Mouse (Mus musculus) hindbrain, embryonic 15.5 days (tissue): ENCODE data around the gene Gm49425. TPM values are rescaled to one million over a fixed set of nuclear protein-coding genes. Genes with fewer than 3 reads are reported as not detected.
A peak's percentile ranks its signal among the peaks of the same experiment; 100 is the strongest.
"Not testable (repeated sequence)": the region's sequence is repeated elsewhere in the genome, so short reads cannot be mapped to it uniquely, and the experiment has no call there.

Source experiments
- ATAC-seq: fragments of 200-750 bp; cut with Nextera tagmentation; 2 replicates; pipeline ENCODE4 v1.8.0; 2017; ENCODE audit warnings: low read depth, moderate number of reproducible peaks, moderate TSS enrichment; ENCODE audit not compliant: low FRiP score
- H3K27ac ChIP-seq: fragments of 300-500 bp; sonication (generic); replicated peaks from 2 replicates; pipeline ENCODE4 v1.5.1; 2015; ENCODE audit warnings: mild to moderate bottlenecking, inconsistent platforms
- H3K27me3 ChIP-seq: fragments of 300-500 bp; sonication (generic); 2 replicates; pipeline ENCODE4 v1.6.1; 2015; ENCODE audit warnings: control low read depth, inconsistent platforms
- H3K36me3 ChIP-seq: fragments of 300-500 bp; sonication (generic); 2 replicates; pipeline ENCODE4 v1.6.1; 2015; ENCODE audit warnings: control low read depth, inconsistent platforms
- H3K4me1 ChIP-seq: fragments of 300-500 bp; sonication (generic); replicated peaks from 2 replicates; pipeline ENCODE4 v1.6.1; 2015; ENCODE audit warnings: control low read depth, inconsistent platforms
- H3K4me2 ChIP-seq: fragments of 300-500 bp; sonication (generic); 2 replicates; pipeline ENCODE4 v1.6.1; 2015; ENCODE audit warnings: moderate library complexity, mild to moderate bottlenecking, inconsistent platforms
- H3K4me3 ChIP-seq: fragments of 300-500 bp; sonication (generic); 2 replicates; pipeline ENCODE4 v1.5.1; 2015; ENCODE audit warnings: mild to moderate bottlenecking, inconsistent platforms
- H3K9ac ChIP-seq: fragments of 300-500 bp; sonication (generic); 2 replicates; pipeline ENCODE4 v1.6.1; 2015; ENCODE audit warnings: inconsistent platforms
- H3K9me3 ChIP-seq: fragments of 300-500 bp; sonication (generic); 2 replicates; pipeline ENCODE4 v1.6.1; 2016; ENCODE audit warnings: control low read depth, inconsistent platforms
- WGBS: fragments of 180-500 bp; shearing (Covaris S2); methylation state at CpG from one replicate; pipeline ENCODE4 v1.1.7; 2015; 5-methylcytosine and 5-hydroxymethylcytosine counted together
- polyA plus RNA-seq: library from polyadenylated mRNA; unstranded; fragments of >200 nt; fragmentation: Nextera tagmentation; extraction: Ambion mirVana; gene quantifications from 2 replicates; pipeline ENCODE4 v1.2.1, GENCODE M21; 2015

The Gm49425 gene
- not detected in 2 replicates for polyA plus RNA-seq

- not testable (repeated sequence) for H3K27me3 ChIP-seq, H3K4me2 ChIP-seq, H3K9me3 ChIP-seq, H3K4me3 ChIP-seq, H3K9ac ChIP-seq, H3K4me1 ChIP-seq, H3K36me3 ChIP-seq, H3K27ac ChIP-seq, ATAC-seq
- 81% methylated on average over 2 of the region's 2 CpGs for WGBS
Observed at GRCm38 (mm10) chr15:101517161-101517560, at the start of gene Gm49425. Gene Gm49425 (minus strand): TSS chr15:101517261.

- no peak within 1 kb of the TSS for H3K27ac ChIP-seq
- no peaks in the 10 kb centered on the region for H3K4me1 ChIP-seq
- H3K9me3 ChIP-seq = no peaks in the 10 kb centered on the region
- H3K27me3 ChIP-seq = no peaks in the 10 kb centered on the region
- WGBS = 76% methylated on average over 5 of the region's 5 CpGs
- H3K36me3 ChIP-seq = no peaks in the 10 kb centered on the region
- no peak for ATAC-seq
- H3K9ac ChIP-seq = no peak within 1 kb of the TSS
- H3K4me2 ChIP-seq = no peak within 1 kb of the TSS
- H3K4me3 ChIP-seq = no peak within 1 kb of the TSS
Observed at GRCm38 (mm10) chr15:101562850-101563249, 45.8 kb upstream of the Gm49425 start, which contains the start of gene Krt90. Gene Krt90 (minus strand): TSS chr15:101562950.

GRCm38 (mm10) chr15:101558034-101558646, 41.1 kb upstream of the Gm49425 start:
- 4% methylated on average over 7 of the region's 7 CpGs for WGBS
- no peak for ATAC-seq

GRCm38 (mm10) chr15:101553169-101553568, 36.1 kb upstream of the Gm49425 start:
- Histone ChIP-seq H3K36me3 (no peaks in the 10 kb centered on the region), H3K4me2 (peak overlapping the region; percentile 48), H3K9me3 (no peaks in the 10 kb centered on the region), H3K27me3 (no peaks in the 10 kb centered on the region), H3K27ac (no peak overlapping the region), H3K9ac (no peak overlapping the region), H3K4me3 (peak overlapping the region; percentile 11; the same call in 1 of the 2 replicates), H3K4me1 (peaks cover 9% of the 10 kb centered on the region)
- WGBS = under 1% methylated on average over 11 of the region's 11 CpGs
- peak; percentile 80 for ATAC-seq

More at GRCm38 (mm10) chr15:101558034-101558646, 41.1 kb upstream of the Gm49425 start:
- Histone ChIP-seq H3K27ac (no peak overlapping the region), H3K36me3 (no peaks in the 10 kb centered on the region), H3K4me3 (no peak overlapping the region), H3K4me2 (no peak overlapping the region), H3K4me1 (peaks cover 3% of the 10 kb centered on the region), H3K9ac (no peak overlapping the region), H3K27me3 (no peaks in the 10 kb centered on the region), H3K9me3 (no peaks in the 10 kb centered on the region)

GRCm38 (mm10) chr15:101552188-101552587, 35.1 kb upstream of the Gm49425 start:
- Histone ChIP-seq H3K27ac (no peak overlapping the region), H3K4me2 (no peak overlapping the region), H3K9me3 (no peaks in the 10 kb centered on the region), H3K27me3 (no peaks in the 10 kb centered on the region), H3K36me3 (no peaks in the 10 kb centered on the region), H3K9ac (no peak overlapping the region), H3K4me1 (peaks cover 9% of the 10 kb centered on the region), H3K4me3 (no peak overlapping the region)
- WGBS = 84% methylated on average over 8 of the region's 8 CpGs
- ATAC-seq = no peak

GRCm38 (mm10) chr15:101550567-101550966, 33.5 kb upstream of the Gm49425 start, which contains the start of gene Krt82:
Gene Krt82 (minus strand): TSS chr15:101550667.
- no peak within 1 kb of the TSS for H3K27ac ChIP-seq
- H3K36me3 ChIP-seq = no peaks in the 10 kb centered on the region
- H3K4me3 ChIP-seq = no peak within 1 kb of the TSS
- H3K4me1 ChIP-seq = peaks cover 9% of the 10 kb centered on the region
- H3K27me3 ChIP-seq = no peaks in the 10 kb centered on the region
- no peak within 1 kb of the TSS for H3K4me2 ChIP-seq
- no peak for ATAC-seq
- H3K9ac ChIP-seq = no peak within 1 kb of the TSS
- no peaks in the 10 kb centered on the region for H3K9me3 ChIP-seq
- WGBS = 81% methylated on average over 7 of the region's 7 CpGs

GRCm38 (mm10) chr15:101544478-101544877, 27.4 kb upstream of the Gm49425 start:
- no peak overlapping the region for H3K27ac ChIP-seq
- no peaks in the 10 kb centered on the region for H3K27me3 ChIP-seq
- no peaks in the 10 kb centered on the region for H3K9me3 ChIP-seq
- WGBS = 65% methylated on average over 3 of the region's 3 CpGs
- no peak overlapping the region for H3K4me2 ChIP-seq
- 0 out of 2 replicates have a peak, but pooled peaks cover 5% of the 10 kb centered on the region for H3K4me1 ChIP-seq
- ATAC-seq = no peak
- no peaks in the 10 kb centered on the region for H3K36me3 ChIP-seq
- no peak overlapping the region for H3K4me3 ChIP-seq
- H3K9ac ChIP-seq = no peak overlapping the region

- ATAC-seq = no peak
- WGBS = 61% methylated on average over 9 of the region's 9 CpGs
- Histone ChIP-seq H3K4me3 (no peak overlapping the region), H3K27ac (no peak overlapping the region), H3K9me3 (no peaks in the 10 kb centered on the region), H3K4me1 (0 out of 2 replicates have a peak, but pooled peaks cover 5% of the 10 kb centered on the region), H3K27me3 (no peaks in the 10 kb centered on the region), H3K9ac (no peak overlapping the region), H3K36me3 (no peaks in the 10 kb centered on the region), H3K4me2 (no peak overlapping the region)
Observed at GRCm38 (mm10) chr15:101542543-101542942, 25.5 kb upstream of the Gm49425 start.

- 75% methylated on average over 4 of the region's 4 CpGs for WGBS
Observed at GRCm38 (mm10) chr15:101538580-101538900, 21.5 kb upstream of the Gm49425 start.

GRCm38 (mm10) chr15:101537864-101538579, 21.0 kb upstream of the Gm49425 start:
- Histone ChIP-seq H3K27ac (no peak overlapping the region), H3K9me3 (no peaks in the 10 kb centered on the region), H3K36me3 (no peaks in the 10 kb centered on the region), H3K27me3 (no peaks in the 10 kb centered on the region), H3K4me1 (no peaks in the 10 kb centered on the region), H3K4me2 (no peak overlapping the region), H3K9ac (no peak overlapping the region), H3K4me3 (no peak overlapping the region)
- WGBS = 50% methylated on average over 7 of the region's 7 CpGs
- no peak for ATAC-seq

More at GRCm38 (mm10) chr15:101538580-101538900, 21.5 kb upstream of the Gm49425 start:
- H3K27ac ChIP-seq = no peak overlapping the region
- H3K4me1 ChIP-seq = no peaks in the 10 kb centered on the region
- H3K4me2 ChIP-seq = no peak overlapping the region
- no peak overlapping the region for H3K9ac ChIP-seq
- no peak overlapping the region for H3K4me3 ChIP-seq
- H3K27me3 ChIP-seq = no peaks in the 10 kb centered on the region
- no peaks in the 10 kb centered on the region for H3K9me3 ChIP-seq
- no peaks in the 10 kb centered on the region for H3K36me3 ChIP-seq
- no peak for ATAC-seq

GRCm38 (mm10) chr15:101536054-101536850, 19.2 kb upstream of the Gm49425 start:
- Histone ChIP-seq H3K9ac (no peak overlapping the region), H3K4me2 (no peak overlapping the region), H3K36me3 (no peaks in the 10 kb centered on the region), H3K4me3 (no peak overlapping the region), H3K4me1 (no peaks in the 10 kb centered on the region), H3K27ac (no peak overlapping the region), H3K9me3 (no peaks in the 10 kb centered on the region), H3K27me3 (no peaks in the 10 kb centered on the region)
- WGBS = 55% methylated on average over 9 of the region's 9 CpGs
- no peak for ATAC-seq

GRCm38 (mm10) chr15:101532720-101533119, 15.7 kb upstream of the Gm49425 start, which contains the start of gene Krt84:
Gene Krt84 (minus strand): TSS chr15:101532820.
- 82% methylated on average over 7 of the region's 7 CpGs for WGBS
- no peaks in the 10 kb centered on the region for H3K4me1 ChIP-seq
- no peak within 1 kb of the TSS for H3K9ac ChIP-seq
- H3K27me3 ChIP-seq = no peaks in the 10 kb centered on the region
- H3K4me2 ChIP-seq = no peak within 1 kb of the TSS
- H3K9me3 ChIP-seq = no peaks in the 10 kb centered on the region
- no peaks in the 10 kb centered on the region for H3K36me3 ChIP-seq
- ATAC-seq = no peak
- H3K27ac ChIP-seq = no peak within 1 kb of the TSS
- H3K4me3 ChIP-seq = no peak within 1 kb of the TSS
